ENCODE assay signal across 26 mouse cellular contexts in the genomic region with DNA sequence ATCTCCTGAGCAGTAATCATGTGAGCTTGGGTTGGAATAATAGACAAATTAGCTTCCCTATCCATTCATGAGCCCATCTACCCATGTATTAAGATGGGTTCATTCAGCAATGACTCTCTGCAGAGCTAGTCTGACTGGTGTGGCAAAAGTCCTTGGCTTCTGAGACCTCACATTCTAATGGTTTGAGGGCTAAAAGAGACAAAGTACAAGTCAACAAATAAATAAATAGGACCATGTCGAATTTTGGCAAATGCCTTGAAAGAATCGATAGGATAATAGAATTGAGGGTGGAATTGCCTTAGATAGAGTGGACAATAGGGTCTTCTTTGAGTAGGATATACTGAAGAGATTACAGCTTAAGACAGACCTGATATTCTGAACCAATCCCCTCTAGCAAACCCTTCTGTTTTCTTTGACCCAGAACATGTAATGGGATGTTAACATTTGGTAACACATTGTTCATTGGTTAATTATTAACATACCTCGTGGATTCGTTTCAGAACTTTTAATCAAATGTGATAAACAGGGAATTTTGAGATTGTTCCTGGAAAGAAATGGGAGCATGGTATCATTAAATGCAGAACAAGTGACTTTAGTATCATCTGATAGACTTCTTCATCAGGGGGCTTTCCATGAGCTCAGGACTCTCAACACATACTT. TPM values are rescaled to one million over a fixed set of nuclear protein-coding genes. Genes with fewer than 3 reads are reported as not detected.
"Had no signal": no experiment of that assay in that cellular context is flagged by ENCODE, and none has a peak within 500 bp of the region (broad histone marks: within the 10 kb centered on the region; RNA-seq: fewer than 3 reads in every experiment).

No protein-coding gene starts in this region.

- H3K4me3 ChIP-seq: embryonic facial prominence, embryonic 10.5 days; embryonic facial prominence, embryonic 12.5 days; embryonic facial prominence, embryonic 13.5 days; embryonic facial prominence, embryonic 15.5 days; erythroblast, embryonic 14.5 days; forebrain, embryonic 10.5 days; forebrain, embryonic 12.5 days; forebrain, embryonic 13.5 days; forebrain, embryonic 15.5 days; gastrocnemius, adult 2 months had no signal

- H3K9ac ChIP-seq: embryonic facial prominence, embryonic 12.5 days; embryonic facial prominence, embryonic 13.5 days; embryonic facial prominence, embryonic 15.5 days; forebrain, embryonic 12.5 days; forebrain, embryonic 13.5 days; forebrain, embryonic 15.5 days; forebrain, postnatal 0 days had no signal

- DNase-seq: cerebellum, adult 2 months; cerebellum, adult 8-10 months; cerebellum, adult 9-10 months; cerebellum, adult 9-11 months; cerebellum, postnatal 10 days; cerebellum, postnatal 14 days; cerebellum, postnatal 25 days; cerebellum, postnatal 36 days; embryo, embryonic 11 days; forebrain, postnatal 0 days; gastrocnemius, adult 2 months; gastrocnemius, postnatal 10 days; gastrocnemius, postnatal 14 days; gastrocnemius, postnatal 25 days; gastrocnemius, postnatal 36 days; heart, adult 11 months had no signal

- H3K36me3 ChIP-seq: embryonic facial prominence, embryonic 13.5 days; embryonic facial prominence, embryonic 15.5 days; forebrain, embryonic 10.5 days; forebrain, embryonic 12.5 days; forebrain, embryonic 15.5 days had no signal

- H3K27me3 ChIP-seq: embryonic facial prominence, embryonic 12.5 days; embryonic facial prominence, embryonic 13.5 days; embryonic facial prominence, embryonic 15.5 days; forebrain, embryonic 12.5 days; forebrain, embryonic 13.5 days; forebrain, embryonic 15.5 days had no signal

- H3K27ac ChIP-seq: embryonic facial prominence, embryonic 10.5 days; embryonic facial prominence, embryonic 12.5 days; embryonic facial prominence, embryonic 13.5 days; embryonic facial prominence, embryonic 15.5 days; forebrain, embryonic 10.5 days; forebrain, embryonic 12.5 days; forebrain, embryonic 13.5 days; forebrain, embryonic 15.5 days; gastrocnemius, adult 2 months had no signal

- H3K4me1 ChIP-seq: embryonic facial prominence, embryonic 15.5 days; forebrain, embryonic 12.5 days; forebrain, embryonic 13.5 days; forebrain, embryonic 15.5 days had no signal

RNA-seq across cellular contexts. Expression of a gene that starts 36.5 kb away (rescaled TPM):
- total RNA-seq: granulocyte monocyte progenitor cell, adult 5-6 weeks had no signal
